ENCODE assay signal across 22 mouse cellular contexts in genomic region chr11:83815191-83815590, GRCm38 (mm10). TPM values are rescaled to one million over a fixed set of nuclear protein-coding genes. Genes with fewer than 3 reads are reported as not detected.
DNase-seq lines count a peak whose midpoint lies in the region; ATAC-seq and TF ChIP-seq lines count a peak whose summit lies in the region.
"Had no signal": no experiment of that assay in that cellular context is flagged by ENCODE, and none has a peak within 500 bp of the region (broad histone marks: within the 10 kb centered on the region; RNA-seq: fewer than 3 reads in every experiment).

No protein-coding gene starts in this region.

- no peak for TF ChIP-seq EP300 in CH12.LX (IDR thresholded peaks at IDR 0.05; ENCODE audit: low read length)

- TF ChIP-seq POLR2A in CH12.LX (IDR thresholded peaks at IDR 0.05; ENCODE audit: low read depth, low read length) = no peak

- no peak for TF ChIP-seq RAD21 in CH12.LX (IDR thresholded peaks at IDR 0.05; ENCODE audit: low read depth, low read length)

- H3K79me2 ChIP-seq in CH12.LX (replicated peaks; ENCODE audit: control insufficient read depth, extremely low read depth, insufficient read depth, poor library complexity, severe bottlenecking) = no peaks in the 10 kb centered on the region

- H3K4me1 ChIP-seq in CH12.LX (ENCODE audit: control insufficient read depth in 1 of 2, insufficient read depth in 2 of 2) = peaks cover 5 to 35% of the 10 kb centered on the region in 2 experiments; a peak in 2 of 4 replicates
- peaks cover 39% of the 10 kb centered on the region for H3K4me1 ChIP-seq in kidney, embryonic 15.5 days
- H3K4me1 ChIP-seq in midbrain, embryonic 11.5 days (ENCODE audit: control insufficient read depth, insufficient read depth, low read length) = no peaks in the 10 kb centered on the region
- H3K4me1 ChIP-seq: midbrain, embryonic 15.5 days had no signal

- WGBS in kidney, embryonic 15.5 days = 78% methylated on average over 5 of the region's 5 CpGs
- 84% methylated on average over 5 of the region's 5 CpGs for WGBS in midbrain, embryonic 11.5 days

- H3K9ac ChIP-seq in CH12.LX (ENCODE audit: insufficient read depth, low read depth) = no peak overlapping the region
- no peak overlapping the region for H3K9ac ChIP-seq in kidney, embryonic 15.5 days
- H3K9ac ChIP-seq in midbrain, embryonic 11.5 days (ENCODE audit: low read length) = no peak overlapping the region
- H3K9ac ChIP-seq: forebrain, embryonic 15.5 days; hindbrain, embryonic 15.5 days; midbrain, embryonic 15.5 days; neural tube, embryonic 13.5 days; stomach, embryonic 15.5 days had no signal

- H3K4me2 ChIP-seq in CH12.LX (ENCODE audit: insufficient read depth, low read depth, poor library complexity, severe bottlenecking) = no peak overlapping the region
- no peak overlapping the region for H3K4me2 ChIP-seq in kidney, embryonic 15.5 days
- H3K4me2 ChIP-seq in midbrain, embryonic 11.5 days = no peak overlapping the region
- H3K4me2 ChIP-seq: forebrain, embryonic 15.5 days; heart, embryonic 11.5 days; hindbrain, embryonic 15.5 days; midbrain, embryonic 15.5 days; neural tube, embryonic 13.5 days; stomach, embryonic 15.5 days had no signal

- ATAC-seq in kidney, embryonic 15.5 days (replicated peaks; ENCODE audit: low FRiP score) = no peak
- ATAC-seq in midbrain, embryonic 11.5 days (ENCODE audit: low FRiP score) = no peak
- no peak for ATAC-seq in cerebellum, adult (ENCODE audit: insufficient number of reproducible peaks, low FRiP score, low TSS enrichment)
- ATAC-seq: forebrain, embryonic 15.5 days; midbrain, embryonic 15.5 days had no signal

- peaks cover 14% of the 10 kb centered on the region for H3K27me3 ChIP-seq in CH12.LX (replicated peaks)
- H3K27me3 ChIP-seq in kidney, embryonic 15.5 days = no peaks in the 10 kb centered on the region
- H3K27me3 ChIP-seq in midbrain, embryonic 11.5 days (ENCODE audit: control insufficient read depth, insufficient read depth, low read length) = no peaks in the 10 kb centered on the region
- H3K27me3 ChIP-seq: forebrain, embryonic 15.5 days; hindbrain, embryonic 15.5 days; midbrain, embryonic 15.5 days; stomach, embryonic 15.5 days had no signal

- in situ Hi-C loops in CH12.LX (cut with MboI; ENCODE audit: low pct_ligation_motif_present, low pct_unique_long_range_greater_than_20kb, low sequenced_read_pairs) = no loop called here

- DNase-seq in CH12.LX (ENCODE audit: extremely low read depth) = no peak
- peak; percentile 79 for DNase-seq in kidney, adult 11 months
- DNase-seq in kidney, postnatal 36 days = peak; percentile 65 to 75
- no peak for DNase-seq in midbrain, embryonic 11.5 days (ENCODE audit: low spot score, missing footprints)
- DNase-seq in heart, adult 8-10 months (ENCODE audit: low spot score) = no peak
- DNase-seq in thymus, adult 18-20 months = no peak

- dilution Hi-C loops in CH12.LX (cut with MboI; ENCODE audit: extremely low pct_ligation_motif_present, extremely low pct_unique_long_range_greater_than_20kb, low sequenced_read_pairs) = no loop called here

- H3K36me3 ChIP-seq in CH12.LX (replicated peaks in 1 of 2; ENCODE audit: control insufficient read depth in 1 of 2, insufficient read depth in 1 of 2, low read length in 1 of 2) = no peaks in the 10 kb centered on the region
- H3K36me3 ChIP-seq in kidney, embryonic 15.5 days = no peaks in the 10 kb centered on the region
- H3K36me3 ChIP-seq in midbrain, embryonic 11.5 days (ENCODE audit: control insufficient read depth, insufficient read depth, low read length) = no peaks in the 10 kb centered on the region
- H3K36me3 ChIP-seq: embryonic facial prominence, embryonic 10.5 days; forebrain, embryonic 15.5 days; hindbrain, embryonic 15.5 days; limb, embryonic 10.5 days; midbrain, embryonic 15.5 days; neural tube, embryonic 13.5 days; stomach, embryonic 15.5 days had no signal

- H3K4me3 ChIP-seq in CH12.LX (replicated peaks in 1 of 3; ENCODE audit: low read depth in 2 of 3, low read length in 2 of 3, poor library complexity in 1 of 3) = no peak overlapping the region
- H3K4me3 ChIP-seq in kidney, embryonic 15.5 days (replicated peaks) = no peak overlapping the region
- no peak overlapping the region for H3K4me3 ChIP-seq in midbrain, embryonic 11.5 days (ENCODE audit: low read depth, low read length)
- H3K4me3 ChIP-seq: embryonic facial prominence, embryonic 10.5 days; forebrain, embryonic 15.5 days; hindbrain, embryonic 15.5 days; limb, embryonic 10.5 days; megakaryocyte, embryonic 14.5 days; midbrain, embryonic 15.5 days; neural tube, embryonic 13.5 days; stomach, embryonic 15.5 days had no signal

- H3K27ac ChIP-seq in CH12.LX (ENCODE audit: insufficient read depth, low read depth) = no peak overlapping the region
- peak overlapping the region; percentile 94 for H3K27ac ChIP-seq in kidney, embryonic 15.5 days
- no peak overlapping the region for H3K27ac ChIP-seq in midbrain, embryonic 11.5 days (ENCODE audit: low read depth, low read length)
- H3K27ac ChIP-seq: embryonic facial prominence, embryonic 10.5 days; forebrain, embryonic 15.5 days; hindbrain, embryonic 15.5 days; limb, embryonic 10.5 days; midbrain, embryonic 15.5 days; neural tube, embryonic 13.5 days; stomach, embryonic 15.5 days had no signal

- no peaks in the 10 kb centered on the region for H3K9me3 ChIP-seq in CH12.LX (replicated peaks; ENCODE audit: low read length)
- no peaks in the 10 kb centered on the region for H3K9me3 ChIP-seq in kidney, embryonic 15.5 days (replicated peaks)
- no peaks in the 10 kb centered on the region for H3K9me3 ChIP-seq in midbrain, embryonic 11.5 days (ENCODE audit: control insufficient read depth, low read length)
- H3K9me3 ChIP-seq: embryonic facial prominence, embryonic 10.5 days; forebrain, embryonic 15.5 days; hindbrain, embryonic 15.5 days; limb, embryonic 10.5 days; megakaryocyte, embryonic 14.5 days; midbrain, embryonic 15.5 days; neural tube, embryonic 13.5 days; stomach, embryonic 15.5 days had no signal

- TF ChIP-seq CTCF in CH12.LX (conservative IDR thresholded peaks at IDR 0.05 in 1 of 2, IDR thresholded peaks at IDR 0.05 in 1 of 2; ENCODE audit: low read depth in 2 of 2, low read length in 2 of 2) = no peak

TF ChIP-seq in CH12.LX, 34 proteins besides CTCF, POLR2A, EP300 and RAD21:
- TF ChIP-seq TBP (conservative IDR thresholded peaks at IDR 0.05; ENCODE audit: low read depth, low read length) (no peak), NELFE (IDR thresholded peaks at IDR 0.05; ENCODE audit: low read depth, low read length) (0 out of 2 replicates have a peak, but pooled peaks have one; percentile 2), GABPA (IDR thresholded peaks at IDR 0.05; ENCODE audit: insufficient replicate concordance, low read depth, low read length) (no peak)

RNA-seq across cellular contexts. Expression of gene Hnf1b, which starts 34.7 kb away (rescaled TPM):
- 0.25 and 0.42 TPM in 2 replicates for total RNA-seq in CH12.LX (2012; rRNA removed)
- total RNA-seq in CH12.LX (2014; rRNA removed) = 0.11 TPM in 1 of 2 replicates, not detected in the other
- polyA plus RNA-seq in CH12.LX (2012; ENCODE audit: insufficient read length, low read depth) = 3.0 and 3.2 TPM in 2 replicates
- 78.5 and 83.3 TPM in 2 replicates for polyA plus RNA-seq in kidney, embryonic 15.5 days (2015; fragmentation: Nextera tagmentation; extraction: Ambion mirVana)
- polyA plus RNA-seq in midbrain, embryonic 11.5 days (2014; fragmentation: Nextera tagmentation; extraction: Ambion mirVana) = not detected in 2 replicates
- not detected for total RNA-seq in heart, adult 8-10 months (2022)
- total RNA-seq: gastrocnemius, postnatal 10 days; granulocyte monocyte progenitor cell, adult 5-6 weeks; hematopoietic stem cell, adult 5-6 weeks had no signal
- polyA plus RNA-seq: C2C12; forebrain, embryonic 15.5 days; heart, postnatal 0 days; limb, embryonic 10.5 days had no signal

Comparison
In these comparisons a context has a peak if more than half of its experiments do, and no peak if none do; other contexts are left out.
1. DNase-seq: peak in kidney, adult 11 months (single experiment) and kidney, postnatal 36 days (2 of 2); none in CH12.LX (single experiment), midbrain, embryonic 11.5 days (single experiment), heart, adult 8-10 months (single experiment) and thymus, adult 18-20 months (0 of 2).
2. RNA of gene Hnf1b, which starts 34.7 kb away (polyA plus RNA-seq): 78.5 to 83.3 TPM in kidney, embryonic 15.5 days; 3.0 to 3.2 TPM in CH12.LX and not detected in midbrain, embryonic 11.5 days; every median in the first group is over 10 times any median in the second.